Mouse (Mus musculus): ENCODE measurements around the gene Usp8. TPM values are rescaled to one million over a fixed set of nuclear protein-coding genes. Genes with fewer than 3 reads are reported as not detected.

Gene Usp8
- polyA plus RNA-seq (2014; fragmentation: Illumina TruSeq; extraction: RNeasy Lipid Tissue Mini Kit (QIAGEN cat#74804); ENCODE audit: low read depth, low replicate concordance), result 146 TPM

GRCm38 (mm10) chr2:126706759-126707437 is at the start of gene Usp8:
TSS of gene Usp8 (plus strand) at chr2:126707328.

GRCm38 (mm10) chr2:126676122-126676515 is 31.0 kb upstream of the Usp8 start, which contains the start of gene Gabpb1:
TSS of gene Gabpb1 (minus strand) at chr2:126676337.

GRCm38 (mm10) chr2:126783370-126783769 is 76.2 kb downstream of the Usp8 start, which contains the start of gene Usp50:
TSS of gene Usp50 (minus strand) at chr2:126783470.

Other genes with a start within 250 kb of the Usp8 start
- gene Atp8b4, start 206.7 kb upstream of the Usp8 start, polyA plus RNA-seq (2014; fragmentation: Illumina TruSeq; extraction: RNeasy Lipid Tissue Mini Kit (QIAGEN cat#74804); ENCODE audit: low read depth, low replicate concordance), result 2.1 TPM
- gene Slc27a2, start 154.9 kb upstream of the Usp8 start, polyA plus RNA-seq (2014; fragmentation: Illumina TruSeq; extraction: RNeasy Lipid Tissue Mini Kit (QIAGEN cat#74804); ENCODE audit: low read depth, low replicate concordance), result 8.5 TPM
- 7.9 TPM for gene Hdc, start 88.0 kb upstream of the Usp8 start, polyA plus RNA-seq (2014; fragmentation: Illumina TruSeq; extraction: RNeasy Lipid Tissue Mini Kit (QIAGEN cat#74804); ENCODE audit: low read depth, low replicate concordance)
- 28.8 TPM for gene Gabpb1, start 31.0 kb upstream of the Usp8 start, polyA plus RNA-seq (2014; fragmentation: Illumina TruSeq; extraction: RNeasy Lipid Tissue Mini Kit (QIAGEN cat#74804); ENCODE audit: low read depth, low replicate concordance)
- 0.93 TPM for gene Usp50, start 76.1 kb downstream of the Usp8 start, polyA plus RNA-seq (2014; fragmentation: Illumina TruSeq; extraction: RNeasy Lipid Tissue Mini Kit (QIAGEN cat#74804); ENCODE audit: low read depth, low replicate concordance)
- gene Trpm7, start 168.9 kb downstream of the Usp8 start, polyA plus RNA-seq (2014; fragmentation: Illumina TruSeq; extraction: RNeasy Lipid Tissue Mini Kit (QIAGEN cat#74804); ENCODE audit: low read depth, low replicate concordance), result 147 TPM
- gene Sppl2a, start 225.9 kb downstream of the Usp8 start, polyA plus RNA-seq (2014; fragmentation: Illumina TruSeq; extraction: RNeasy Lipid Tissue Mini Kit (QIAGEN cat#74804); ENCODE audit: low read depth, low replicate concordance), result 289 TPM

Measured in adrenal gland, adult 10 weeks (tissue).